Mouse (Mus musculus): Measurements from ENCODE around the gene Hist2h4.
A peak's percentile ranks its signal among the peaks of the same experiment; 100 is the strongest.
"Not testable (repeated sequence)": the region's sequence is repeated elsewhere in the genome, so short reads cannot be mapped to it uniquely, and the experiment has no call there.

Hist2h4 gene

GRCm38 (mm10) chr3:96221640-96222038 lies 41.5 kb downstream of the Hist2h4 start:
- DNase-seq (ENCODE audit: low spot score in 2 of 2): no peak

GRCm38 (mm10) chr3:96220765-96221639 lies 42.1 kb downstream of the Hist2h4 start, which contains the start of the genes Hist2h2ac and Hist2h2be:
Gene Hist2h2ac (minus strand): TSS chr3:96220880.
Gene Hist2h2be (plus strand): TSS chr3:96221119.
- DNase-seq (ENCODE audit: low spot score in 2 of 2): peak; percentile 71 to 76

DNA sequence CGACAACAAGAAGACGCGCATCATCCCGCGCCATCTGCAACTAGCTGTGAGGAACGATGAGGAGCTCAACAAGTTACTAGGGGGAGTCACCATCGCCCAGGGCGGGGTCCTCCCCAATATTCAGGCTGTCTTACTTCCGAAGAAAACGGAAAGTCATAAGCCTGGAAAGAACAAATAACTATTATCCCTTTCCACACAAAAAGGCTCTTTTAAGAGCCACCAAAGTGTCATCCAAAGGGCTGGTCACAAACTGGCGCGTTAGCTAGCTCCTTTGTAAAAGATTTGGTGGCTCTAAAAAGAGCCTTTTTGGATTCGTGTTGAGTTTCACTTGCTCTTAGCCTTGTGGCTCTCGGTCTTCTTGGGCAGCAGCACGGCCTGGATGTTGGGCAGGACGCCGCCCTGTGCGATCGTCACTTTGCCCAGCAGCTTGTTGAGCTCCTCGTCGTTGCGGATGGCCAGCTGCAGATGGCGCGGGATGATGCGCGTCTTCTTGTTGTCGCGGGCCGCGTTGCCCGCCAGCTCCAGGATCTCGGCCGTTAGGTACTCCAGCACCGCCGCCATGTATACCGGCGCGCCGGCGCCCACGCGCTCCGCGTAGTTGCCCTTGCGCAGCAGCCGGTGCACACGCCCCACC lies 42.9 kb downstream of the Hist2h4 start:
- not testable (repeated sequence) for DNase-seq (ENCODE audit: low spot score in 2 of 2)

GRCm38 (mm10) chr3:96219661-96220130 lies 43.4 kb downstream of the Hist2h4 start, which contains the start of the genes Bola1 and Hist2h2ab:
Gene Bola1 (minus strand): TSS chr3:96219709.
Gene Hist2h2ab (plus strand): TSS chr3:96219865.
- DNase-seq (ENCODE audit: low spot score in 2 of 2): peak; percentile 64 to 65

DNA sequence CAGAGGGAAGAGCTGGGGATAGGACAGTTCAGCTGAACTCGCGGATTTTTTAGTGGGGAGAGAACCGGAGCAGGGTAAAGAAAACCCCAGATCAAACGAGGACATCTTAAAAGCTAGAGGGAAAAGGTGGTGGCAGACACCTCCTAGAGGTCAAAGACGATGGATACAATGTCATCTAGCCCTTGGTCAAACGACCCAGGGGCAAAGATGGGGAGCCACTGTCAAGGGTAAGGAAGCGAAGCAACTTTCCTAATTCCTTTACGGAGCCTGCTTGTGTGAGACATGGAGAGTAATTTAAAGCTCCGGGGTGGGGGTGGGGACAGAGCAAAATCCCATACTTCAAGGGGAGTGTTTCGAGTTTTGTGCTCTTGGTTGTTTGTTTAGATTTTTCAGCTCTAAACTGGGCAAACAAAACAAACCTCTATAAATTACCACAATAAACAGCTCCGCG lies 43.9 kb downstream of the Hist2h4 start:
- DNase-seq (ENCODE audit: low spot score in 2 of 2): no peak

Data from urinary bladder, postnatal 4 days (tissue).